Mouse (Mus musculus): ENCODE data around the gene Tcp11. TPM values are rescaled to one million over a fixed set of nuclear protein-coding genes. Genes with fewer than 3 reads are reported as not detected.

Tcp11 gene
- polyA plus RNA-seq, 1 experiment: not detected

DNA sequence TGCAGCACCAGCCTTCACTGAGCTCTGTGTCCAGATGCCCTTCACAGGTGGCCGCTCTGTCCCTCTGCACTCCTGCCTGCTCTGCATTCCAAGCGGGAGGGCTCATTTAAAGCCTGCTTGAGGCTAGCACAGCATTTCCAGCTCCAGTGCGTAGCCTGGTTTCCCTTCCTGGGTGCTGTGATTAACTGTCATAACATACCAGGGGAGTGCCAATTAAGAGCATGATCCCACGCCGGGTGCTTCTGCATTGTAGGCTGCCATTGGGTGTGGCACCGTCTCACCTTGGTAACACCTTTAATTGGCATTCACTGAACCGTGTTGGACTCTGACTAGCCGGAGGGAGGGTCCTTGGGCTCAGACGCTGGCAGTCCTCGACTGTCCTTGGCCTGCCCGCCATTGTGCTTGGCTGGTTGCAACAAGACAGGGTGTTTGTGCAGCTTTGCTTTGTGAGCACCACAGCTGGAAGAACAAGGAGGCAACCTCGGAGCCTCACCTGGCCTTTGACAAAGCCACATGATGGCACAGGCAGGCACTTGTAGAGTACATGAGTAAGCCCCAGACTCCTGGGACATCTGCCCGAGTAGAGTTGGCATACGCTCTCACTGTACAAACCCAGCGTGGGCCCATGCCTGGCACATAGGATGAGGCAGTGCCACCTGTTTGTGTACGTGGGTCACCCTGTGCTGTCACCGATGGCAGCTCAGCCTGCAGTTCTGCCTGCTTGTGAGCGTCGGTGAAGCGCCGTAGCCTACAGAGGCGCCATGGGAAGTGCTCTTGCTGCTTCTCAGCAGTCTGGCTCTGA lies 57.4 kb downstream of the Tcp11 start:
- Histone ChIP-seq H3K4me3 (ENCODE audit: insufficient read depth, low read length) (no peak overlapping the region), H3K27ac (ENCODE audit: insufficient read depth, low read length) (no peak overlapping the region), H3K4me1 (ENCODE audit: control insufficient read depth, insufficient read depth, low read length) (peaks cover 12% of the 10 kb centered on the region)
- no peak for TF ChIP-seq POLR2A (IDR thresholded peaks at IDR 0.05; ENCODE audit: low read depth, low read length)

DNA sequence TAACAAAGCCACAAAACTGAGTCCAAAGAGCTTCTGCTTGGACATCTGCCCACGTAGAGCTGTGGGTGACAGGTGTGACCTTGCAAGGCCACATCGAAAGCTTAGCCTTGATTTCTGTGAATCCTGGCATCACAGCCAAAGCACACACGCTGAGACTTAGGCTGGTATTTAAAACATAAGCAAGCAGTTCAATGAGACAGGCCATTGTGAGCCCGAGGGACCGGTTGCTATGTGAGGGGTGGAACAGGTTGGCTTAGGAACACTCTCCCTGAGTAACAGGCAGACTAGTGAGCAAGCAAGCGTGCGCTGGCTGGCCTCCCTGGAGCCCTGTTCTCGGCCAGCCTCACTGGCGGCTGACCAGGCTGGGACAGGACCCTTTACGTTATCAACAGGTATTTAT lies 58.5 kb downstream of the Tcp11 start:
- TF ChIP-seq POLR2A (IDR thresholded peaks at IDR 0.05; ENCODE audit: low read depth, low read length) (no peak), CTCF (IDR thresholded peaks at IDR 0.05; ENCODE audit: borderline replicate concordance, insufficient read depth, low read length) (no peak)
- H3K4me1 ChIP-seq (ENCODE audit: control insufficient read depth, insufficient read depth, low read length): peaks cover 12% of the 10 kb centered on the region
- H3K4me3 ChIP-seq (ENCODE audit: insufficient read depth, low read length): no peak overlapping the region
- H3K27ac ChIP-seq (ENCODE audit: insufficient read depth, low read length): no peak overlapping the region

DNA sequence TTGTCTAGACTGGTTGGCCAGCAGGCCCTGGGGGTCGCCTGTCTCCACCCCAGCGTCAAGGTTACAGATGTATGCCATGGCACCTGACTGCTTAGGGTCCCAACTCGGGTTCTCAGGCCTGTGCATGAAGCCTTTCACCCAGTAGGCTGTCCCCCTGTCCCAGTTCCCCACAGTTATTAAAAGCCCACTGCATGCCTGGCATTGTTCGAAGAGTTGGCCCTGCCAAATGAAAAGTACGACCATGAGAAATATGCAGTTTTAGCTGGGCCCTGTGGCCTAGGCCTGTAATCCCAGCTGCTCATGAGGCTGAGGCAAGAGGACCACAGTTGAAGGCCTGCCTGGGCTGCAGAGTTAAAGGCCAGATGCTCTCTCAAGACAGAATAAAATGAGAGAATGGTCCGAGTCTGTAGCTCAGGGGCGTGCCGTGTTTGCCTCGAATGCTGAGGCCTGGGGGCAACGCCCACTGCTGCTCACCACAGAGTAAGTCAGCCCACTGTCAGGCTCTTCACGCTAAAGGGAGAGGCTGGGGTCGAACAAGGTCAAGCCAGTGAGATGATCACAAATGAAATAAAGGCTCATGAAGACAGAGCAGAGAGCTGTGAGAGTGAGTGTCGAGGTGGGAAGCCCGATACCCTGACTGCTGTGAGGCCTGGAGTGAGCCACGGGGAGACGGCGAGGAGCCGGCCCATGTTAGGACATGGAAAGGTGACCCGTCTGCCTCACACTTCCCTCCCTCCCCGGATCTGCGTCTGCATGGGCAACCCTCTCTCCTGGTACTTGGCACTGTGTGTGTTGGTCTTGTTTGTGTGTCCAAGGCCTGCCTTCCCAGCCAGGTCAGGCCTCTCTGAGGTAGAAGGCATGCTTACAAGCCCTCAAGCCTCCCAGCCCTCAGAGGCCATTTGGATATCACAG lies 60.4 kb downstream of the Tcp11 start:
- Histone ChIP-seq H3K27ac (ENCODE audit: insufficient read depth, low read length) (no peak overlapping the region), H3K4me3 (ENCODE audit: insufficient read depth, low read length) (no peak overlapping the region), H3K4me1 (ENCODE audit: control insufficient read depth, insufficient read depth, low read length) (peaks cover 2% of the 10 kb centered on the region; the same call in 1 of the 2 replicates)
- TF ChIP-seq CTCF (IDR thresholded peaks at IDR 0.05; ENCODE audit: borderline replicate concordance, insufficient read depth, low read length) (no peak), POLR2A (IDR thresholded peaks at IDR 0.05; ENCODE audit: low read depth, low read length) (no peak)

DNA sequence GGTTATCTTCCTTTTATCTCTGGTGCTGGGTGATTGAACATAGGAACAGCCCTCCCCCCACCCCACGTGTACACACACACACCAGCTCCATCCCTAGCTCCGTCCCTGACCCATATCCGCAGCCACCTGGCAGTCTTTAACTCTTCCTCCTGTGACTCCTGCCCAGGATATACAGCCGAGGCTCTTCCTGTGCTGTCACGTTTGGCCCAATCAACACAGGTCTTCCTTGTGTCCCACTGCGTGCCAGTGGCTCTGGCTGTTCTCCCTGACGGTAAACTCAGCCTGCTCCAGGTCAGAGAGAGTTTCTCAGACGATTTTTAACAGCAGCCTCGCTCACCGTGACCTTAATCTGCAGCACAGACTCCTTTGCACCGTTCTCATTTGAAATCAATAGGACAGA lies 61.7 kb downstream of the Tcp11 start:
- Histone ChIP-seq H3K27ac (ENCODE audit: insufficient read depth, low read length) (no peak overlapping the region), H3K4me3 (ENCODE audit: insufficient read depth, low read length) (no peak overlapping the region), H3K4me1 (ENCODE audit: control insufficient read depth, insufficient read depth, low read length) (no peaks in the 10 kb centered on the region)
- TF ChIP-seq POLR2A (IDR thresholded peaks at IDR 0.05; ENCODE audit: low read depth, low read length): no peak
- TF ChIP-seq CTCF (IDR thresholded peaks at IDR 0.05; ENCODE audit: borderline replicate concordance, insufficient read depth, low read length): no peak

DNA sequence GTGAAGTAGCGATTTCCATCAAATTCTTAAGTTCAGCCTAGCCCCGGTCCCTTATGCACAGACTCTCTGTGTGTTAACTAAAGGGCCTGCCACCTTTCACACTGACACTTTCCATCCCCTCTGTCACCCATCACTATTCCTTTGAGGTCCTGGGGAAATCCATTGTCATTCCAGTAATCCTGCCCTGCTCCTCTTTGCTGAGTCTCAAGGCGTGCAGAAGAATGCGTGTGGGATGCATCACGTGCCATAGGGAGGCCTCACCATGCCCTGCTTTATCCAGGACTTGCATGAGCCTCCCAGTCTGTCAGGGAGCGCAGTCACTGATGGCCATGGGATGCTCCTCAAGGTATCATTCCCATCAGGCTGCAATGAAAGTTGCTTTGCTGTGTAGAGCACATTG lies 62.1 kb downstream of the Tcp11 start:
- no peak for TF ChIP-seq CTCF (IDR thresholded peaks at IDR 0.05; ENCODE audit: borderline replicate concordance, insufficient read depth, low read length)
- TF ChIP-seq POLR2A (IDR thresholded peaks at IDR 0.05; ENCODE audit: low read depth, low read length): no peak
- Histone ChIP-seq H3K4me1 (ENCODE audit: control insufficient read depth, insufficient read depth, low read length) (no peaks in the 10 kb centered on the region), H3K4me3 (ENCODE audit: insufficient read depth, low read length) (no peak overlapping the region), H3K27ac (ENCODE audit: insufficient read depth, low read length) (no peak overlapping the region)

Other genes with a start within 250 kb of the Tcp11 start
- 101 and 121 TPM in 2 replicates for gene Snrpc, start 242.5 kb downstream of the Tcp11 start, polyA plus RNA-seq (2011; ENCODE audit: insufficient read length, low read depth, missing spikeins)
- 16.0 and 20.6 TPM in 2 replicates for gene Uhrf1bp1, start 224.2 kb downstream of the Tcp11 start, polyA plus RNA-seq (2011; ENCODE audit: insufficient read length, low read depth, missing spikeins)
- 9.9 and 12.7 TPM in 2 replicates for gene Anks1, start 171.3 kb downstream of the Tcp11 start, polyA plus RNA-seq (2011; ENCODE audit: insufficient read length, low read depth, missing spikeins)
- gene Taf11, start 170.8 kb downstream of the Tcp11 start, polyA plus RNA-seq (2011; ENCODE audit: insufficient read length, low read depth, missing spikeins): 33.2 and 39.5 TPM in 2 replicates
- 3.3 and 4.7 TPM in 2 replicates for gene Scube3, start 61.5 kb upstream of the Tcp11 start, polyA plus RNA-seq (2011; ENCODE audit: insufficient read length, low read depth, missing spikeins)
- 12.8 and 15.8 TPM in 2 replicates for gene Zfp523, start 96.5 kb upstream of the Tcp11 start, polyA plus RNA-seq (2011; ENCODE audit: insufficient read length, low read depth, missing spikeins)
- 26.2 and 26.5 TPM in 2 replicates for gene Def6, start 127.1 kb upstream of the Tcp11 start, polyA plus RNA-seq (2011; ENCODE audit: insufficient read length, low read depth, missing spikeins)
- gene Ppard, start 152.1 kb upstream of the Tcp11 start, polyA plus RNA-seq (2011; ENCODE audit: insufficient read length, low read depth, missing spikeins): 31.6 and 36.1 TPM in 2 replicates
- 22.3 and 23.4 TPM in 2 replicates for gene Fance, start 232.9 kb upstream of the Tcp11 start, polyA plus RNA-seq (2011; ENCODE audit: insufficient read length, low read depth, missing spikeins)
- 1,157 and 1,234 TPM in 2 replicates for gene Rpl10a, start 247.8 kb upstream of the Tcp11 start, polyA plus RNA-seq (2011; ENCODE audit: insufficient read length, low read depth, missing spikeins)

All from embryonic fibroblast, embryonic 13.5 days (primary cell).